Mouse (Mus musculus) heart, embryonic 12.5 days (tissue): ENCODE measurements at regions not wholly inside any gene's neighbourhood (a gene's known extent, or its start where the extent isn't known, plus 50 kb on each side); places are given as distances from the start of the nearest gene placed in this dataset.
A peak's percentile ranks its signal among the peaks of the same experiment; 100 is the strongest.
"Not testable (repeated sequence)": the region's sequence is repeated elsewhere in the genome, so short reads cannot be mapped to it uniquely, and the experiment has no call there.

ENCODE experiments used
- ATAC-seq: fragments of 200-750 bp; cut with Nextera tagmentation; 2 replicates; pipeline ENCODE4 v1.8.0; 2017; ENCODE audit warnings: moderate TSS enrichment, moderate library complexity; ENCODE audit not compliant: insufficient number of reproducible peaks, low FRiP score
- H3K27ac ChIP-seq: fragments of 300-500 bp; sonication (generic); 2 replicates; pipeline ENCODE4 v1.5.1; 2016; ENCODE audit warnings: mild to moderate bottlenecking, moderate library complexity; ENCODE audit not compliant: poor library complexity, severe bottlenecking
- H3K27me3 ChIP-seq: fragments of 300-500 bp; sonication (generic); replicated peaks from 2 replicates; pipeline ENCODE4 v1.6.1; 2016; ENCODE audit warnings: mild to moderate bottlenecking, moderate library complexity
- H3K36me3 ChIP-seq: fragments of 300-500 bp; sonication (generic); 2 replicates; pipeline ENCODE4 v1.6.1; 2016; ENCODE audit warnings: mild to moderate bottlenecking, moderate library complexity
- H3K4me1 ChIP-seq: fragments of 300-500 bp; sonication (generic); replicated peaks from 2 replicates; pipeline ENCODE4 v1.6.1; 2016; ENCODE audit warnings: mild to moderate bottlenecking
- H3K4me2 ChIP-seq: fragments of 300-500 bp; sonication (generic); 2 replicates; pipeline ENCODE4 v1.6.1; 2016; ENCODE audit warnings: mild to moderate bottlenecking, moderate library complexity
- H3K4me3 ChIP-seq: fragments of 300-500 bp; sonication (generic); 2 replicates; pipeline ENCODE4 v1.5.1; 2016; ENCODE audit warnings: mild to moderate bottlenecking
- H3K9ac ChIP-seq: fragments of 300-500 bp; sonication (generic); 2 replicates; pipeline ENCODE4 v1.6.1; 2016; ENCODE audit warnings: mild to moderate bottlenecking, moderate library complexity
- H3K9me3 ChIP-seq: fragments of 300-500 bp; sonication (generic); replicated peaks from 2 replicates; pipeline ENCODE4 v1.6.1; 2016; ENCODE audit warnings: mild to moderate bottlenecking, moderate library complexity
- WGBS: fragments of 180-500 bp; shearing (Covaris S2); methylation state at CpG from one replicate; pipeline ENCODE4 v1.1.7; 2016; 5-methylcytosine and 5-hydroxymethylcytosine counted together

DNA sequence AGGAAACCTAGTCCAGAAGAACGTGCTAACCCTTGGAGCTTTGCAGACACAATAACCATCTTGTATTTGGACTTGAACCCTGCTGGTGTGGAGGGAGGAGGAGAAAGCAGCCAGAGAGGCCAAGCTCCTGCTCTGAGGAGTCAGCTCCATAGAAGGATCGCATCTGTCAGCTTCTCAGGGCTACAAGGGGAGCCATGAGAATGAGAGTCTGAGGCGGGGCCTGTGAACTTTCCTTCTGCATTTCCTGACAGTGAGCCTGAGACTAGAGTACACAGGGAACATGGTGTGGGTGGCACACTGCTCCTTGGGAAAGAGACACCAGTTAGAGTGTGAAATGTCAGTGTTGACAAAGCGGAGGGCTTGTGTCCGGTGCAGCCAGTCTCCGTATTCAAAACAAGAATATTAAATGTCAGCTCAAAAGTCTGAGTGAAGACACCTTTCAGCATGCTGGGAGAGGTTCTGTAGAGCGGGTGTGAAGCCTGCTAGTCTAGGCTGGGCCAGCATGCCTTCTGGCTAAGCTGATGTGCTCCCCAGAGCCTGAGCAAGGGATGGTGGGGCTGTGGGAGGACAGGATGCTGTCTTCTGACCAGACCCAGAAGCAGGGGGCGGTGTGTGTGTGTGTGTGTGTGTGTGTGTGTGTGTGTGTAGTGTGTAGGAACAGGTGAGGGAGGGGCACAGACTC lies 198.5 kb downstream of the Adgrd1 start:
- H3K27me3 ChIP-seq, H3K27ac ChIP-seq, H3K9ac ChIP-seq, H3K9me3 ChIP-seq, H3K4me3 ChIP-seq, H3K4me2 ChIP-seq, H3K36me3 ChIP-seq, H3K4me1 ChIP-seq: not testable (repeated sequence)
- peak; percentile 6; the same call in 1 of the 2 replicates for ATAC-seq
- WGBS, result 51% methylated on average over 8 of the region's 8 CpGs

DNA sequence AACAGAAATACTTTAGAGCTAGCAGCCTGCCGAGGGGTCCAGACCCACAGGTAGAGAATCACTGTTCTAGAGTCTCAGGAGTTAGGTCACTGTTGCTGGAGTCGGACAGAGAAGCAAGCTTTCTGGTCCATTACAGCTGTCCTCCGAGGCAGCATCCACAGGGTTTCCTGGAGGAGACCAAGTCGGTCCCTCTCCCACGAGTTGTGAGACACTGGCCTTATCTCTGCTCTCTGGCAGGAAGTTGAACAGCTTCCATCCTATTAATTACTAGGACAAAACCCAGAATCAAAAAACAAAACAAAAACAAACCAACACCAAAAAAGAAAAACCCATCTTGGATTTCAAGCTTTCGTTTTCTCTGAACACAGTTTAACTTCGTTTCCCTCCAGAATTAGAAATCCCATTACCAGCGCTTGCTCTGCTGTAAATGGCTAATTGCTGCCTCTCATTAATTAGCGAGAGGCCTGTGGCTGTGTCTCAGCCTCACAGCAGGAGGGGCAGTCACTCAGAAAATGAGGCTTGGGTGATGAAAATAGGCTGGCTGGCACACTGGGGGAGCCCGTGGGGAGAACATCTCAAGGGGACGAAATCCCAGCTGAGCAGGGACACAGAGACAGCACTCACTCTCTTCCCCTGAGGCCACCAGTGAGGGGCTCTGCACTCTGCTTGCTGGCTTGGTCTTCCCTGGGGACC lies 201.3 kb downstream of the Adgrd1 start:
- no peak overlapping the region for H3K4me3 ChIP-seq
- H3K4me2 ChIP-seq, result no peak overlapping the region
- peaks cover 5% of the 10 kb centered on the region; the same call in 1 of the 2 replicates for H3K4me1 ChIP-seq
- ATAC-seq, result no peak
- H3K9ac ChIP-seq, result no peak overlapping the region
- peaks cover 4% of the 10 kb centered on the region; the same call in 1 of the 2 replicates for H3K27me3 ChIP-seq
- H3K9me3 ChIP-seq, result no peaks in the 10 kb centered on the region
- no peaks in the 10 kb centered on the region for H3K36me3 ChIP-seq
- no peak overlapping the region for H3K27ac ChIP-seq
- 31% methylated on average over 11 of the region's 11 CpGs for WGBS

DNA sequence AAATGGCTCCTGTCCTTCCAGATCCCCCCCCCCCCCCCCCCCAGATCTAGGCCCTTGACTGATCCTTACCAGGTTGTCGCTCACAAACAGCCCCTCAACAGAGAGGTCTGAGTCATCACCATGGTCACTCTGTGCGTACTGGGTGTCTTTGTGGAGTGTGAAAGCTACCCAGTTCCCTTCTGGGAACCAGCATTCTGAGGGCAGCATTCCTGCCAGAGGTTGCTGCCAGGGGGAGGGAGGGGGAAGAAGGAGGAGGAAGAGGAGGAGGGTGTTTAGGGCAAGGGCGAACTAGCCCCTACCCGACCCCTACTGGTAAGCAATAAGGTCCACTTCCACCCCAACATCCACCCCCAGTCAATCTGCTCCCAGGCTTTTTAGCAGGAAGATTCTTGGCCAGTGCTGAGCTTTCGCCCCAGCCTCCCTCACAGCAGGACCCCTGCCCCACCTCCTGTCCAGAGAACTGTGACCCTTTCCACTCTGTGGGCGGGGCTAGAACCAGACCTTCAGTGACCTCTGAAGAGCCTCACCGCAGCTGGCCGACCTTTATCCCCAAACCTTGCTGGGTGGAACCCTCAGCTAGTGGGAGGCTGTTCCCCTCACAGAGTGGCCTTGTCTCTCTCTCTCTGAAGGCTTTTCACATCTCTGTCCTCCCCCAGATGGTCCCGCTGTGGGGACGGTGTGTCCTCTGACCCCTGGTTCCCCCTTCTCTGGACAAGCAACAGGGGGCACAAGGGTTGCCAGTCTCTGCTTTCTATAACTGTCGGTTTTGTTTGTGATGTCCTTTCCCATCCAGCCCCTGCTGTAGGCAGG lies 202.2 kb upstream of the Sfswap start:
- H3K27ac ChIP-seq, result no peak overlapping the region
- peak; percentile 42; the same call in 1 of the 2 replicates for ATAC-seq

DNA sequence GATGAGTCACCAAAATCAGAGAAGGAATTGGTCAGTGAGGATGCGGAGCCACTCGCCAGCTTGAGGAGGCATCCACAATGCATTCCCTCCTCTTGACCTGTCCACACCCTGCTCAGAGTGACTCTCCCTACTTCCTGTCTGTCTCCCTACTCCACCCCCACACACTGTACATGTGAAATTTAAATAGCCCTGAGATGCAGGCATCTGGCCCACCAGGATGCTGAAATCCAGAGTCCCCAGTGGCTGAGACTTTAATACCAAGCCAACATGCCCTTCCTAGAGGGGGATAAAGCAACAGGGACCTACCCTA lies 201.6 kb upstream of the Sfswap start:
- H3K9me3 ChIP-seq, result no peaks in the 10 kb centered on the region
- H3K36me3 ChIP-seq, result no peaks in the 10 kb centered on the region
- H3K27me3 ChIP-seq, result peaks cover 4% of the 10 kb centered on the region; the same call in 1 of the 2 replicates
- no peak overlapping the region for H3K4me2 ChIP-seq
- H3K27ac ChIP-seq, result no peak overlapping the region
- no peak overlapping the region for H3K4me3 ChIP-seq
- 21% methylated on average over 2 of the region's 2 CpGs for WGBS
- H3K9ac ChIP-seq, result no peak overlapping the region
- H3K4me1 ChIP-seq, result peaks cover 5% of the 10 kb centered on the region; the same call in 1 of the 2 replicates
- no peak for ATAC-seq

More for the DNA sequence above, 202.2 kb upstream of the Sfswap start:
- Histone ChIP-seq H3K4me1 (peaks cover 5% of the 10 kb centered on the region; the same call in 1 of the 2 replicates), H3K9me3 (no peaks in the 10 kb centered on the region), H3K9ac (no peak overlapping the region), H3K27me3 (peaks cover 4% of the 10 kb centered on the region; the same call in 1 of the 2 replicates), H3K4me2 (no peak overlapping the region), H3K4me3 (no peak overlapping the region), H3K36me3 (no peaks in the 10 kb centered on the region)
- WGBS, result 12% methylated on average over 11 of the region's 11 CpGs

DNA sequence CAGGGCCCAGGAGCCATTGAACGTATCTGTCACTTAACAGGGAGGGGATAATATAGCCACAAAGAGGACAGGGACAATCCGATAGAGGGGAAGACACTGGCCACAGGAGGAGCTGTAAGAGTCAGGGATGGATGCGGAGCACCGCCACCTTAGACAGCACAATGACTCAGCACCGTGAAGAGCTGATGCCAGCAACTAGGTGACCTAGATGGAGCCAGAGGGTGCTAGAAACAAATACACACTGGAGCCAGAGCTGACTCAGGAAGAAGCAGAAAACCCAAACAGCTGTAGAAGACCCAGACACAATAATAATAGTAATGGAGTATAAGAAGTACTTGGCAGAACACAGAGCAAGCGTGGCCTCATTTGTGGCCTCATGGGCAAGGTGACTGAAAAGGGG lies 200.6 kb upstream of the Sfswap start:
- no peaks in the 10 kb centered on the region for H3K36me3 ChIP-seq
- H3K4me2 ChIP-seq, result no peak overlapping the region
- no peak overlapping the region for H3K4me3 ChIP-seq
- H3K27ac ChIP-seq, result no peak overlapping the region
- WGBS, result 88% methylated on average over 6 of the region's 6 CpGs
- H3K9me3 ChIP-seq, result no peaks in the 10 kb centered on the region
- H3K4me1 ChIP-seq, result peaks cover 5% of the 10 kb centered on the region; the same call in 1 of the 2 replicates
- no peak for ATAC-seq
- H3K9ac ChIP-seq, result no peak overlapping the region
- H3K27me3 ChIP-seq, result peaks cover 4% of the 10 kb centered on the region; the same call in 1 of the 2 replicates

DNA sequence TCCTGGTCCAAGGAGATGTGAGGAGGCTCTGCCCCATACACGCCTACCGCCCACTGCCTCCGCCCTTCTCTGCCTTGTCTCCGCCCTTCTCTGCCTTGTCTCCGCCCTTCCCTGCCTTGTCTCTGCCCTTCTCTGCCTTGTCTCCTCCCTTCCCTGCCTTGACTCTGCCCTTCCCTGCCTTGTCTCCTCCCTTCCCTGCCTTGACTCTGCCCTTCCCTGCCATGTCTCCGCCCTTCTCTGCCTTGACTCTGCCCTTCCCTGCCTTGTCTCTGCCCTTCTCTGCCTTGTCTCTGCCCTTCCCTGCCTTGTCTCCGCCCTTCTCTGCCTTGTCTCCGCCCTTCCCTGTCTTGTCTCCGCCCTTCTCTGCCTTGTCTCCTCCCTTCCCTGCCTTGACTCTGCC lies 185.4 kb upstream of the Sfswap start:
- ATAC-seq, result no peak
- H3K9me3 ChIP-seq, result 0 out of 2 replicates have a peak, but pooled peaks cover 4% of the 10 kb centered on the region
- peaks cover 10% of the 10 kb centered on the region for H3K27me3 ChIP-seq
- H3K36me3 ChIP-seq, result no peaks in the 10 kb centered on the region
- 41% methylated on average over 9 of the region's 9 CpGs for WGBS
- H3K9ac ChIP-seq, result no peak overlapping the region
- no peaks in the 10 kb centered on the region for H3K4me1 ChIP-seq
- no peak overlapping the region for H3K4me3 ChIP-seq
- H3K4me2 ChIP-seq, result no peak overlapping the region
- no peak overlapping the region for H3K27ac ChIP-seq

DNA sequence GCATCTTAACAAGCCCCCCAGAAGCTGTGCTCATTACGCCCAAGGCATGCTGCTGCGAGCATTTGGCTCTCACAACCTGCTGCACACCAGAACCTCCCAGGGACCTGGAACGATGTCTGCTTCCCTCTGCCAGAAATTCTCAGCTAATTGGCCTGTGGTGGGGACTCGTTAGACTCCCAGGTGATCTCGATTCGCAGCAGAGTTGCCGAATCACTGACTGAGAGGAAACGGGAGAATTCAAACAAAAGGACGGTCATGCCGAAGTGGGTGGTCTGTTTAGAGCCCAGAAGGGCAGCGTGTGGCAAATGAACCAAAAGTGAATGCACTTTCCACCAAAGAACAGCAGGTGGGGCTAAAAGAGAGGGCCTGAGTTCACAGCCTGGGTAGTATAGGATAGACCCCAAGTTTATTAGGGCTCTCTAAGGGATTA lies 169.9 kb upstream of the Sfswap start:
- Histone ChIP-seq H3K4me3 (no peak overlapping the region), H3K9ac (no peak overlapping the region), H3K36me3 (no peaks in the 10 kb centered on the region), H3K9me3 (peaks cover 6% of the 10 kb centered on the region; the same call in 1 of the 2 replicates), H3K27me3 (0 out of 2 replicates have a peak, but pooled peaks cover 7% of the 10 kb centered on the region), H3K27ac (no peak overlapping the region), H3K4me2 (no peak overlapping the region), H3K4me1 (no peaks in the 10 kb centered on the region)
- WGBS, result 18% methylated on average over 11 of the region's 11 CpGs
- ATAC-seq, result no peak

DNA sequence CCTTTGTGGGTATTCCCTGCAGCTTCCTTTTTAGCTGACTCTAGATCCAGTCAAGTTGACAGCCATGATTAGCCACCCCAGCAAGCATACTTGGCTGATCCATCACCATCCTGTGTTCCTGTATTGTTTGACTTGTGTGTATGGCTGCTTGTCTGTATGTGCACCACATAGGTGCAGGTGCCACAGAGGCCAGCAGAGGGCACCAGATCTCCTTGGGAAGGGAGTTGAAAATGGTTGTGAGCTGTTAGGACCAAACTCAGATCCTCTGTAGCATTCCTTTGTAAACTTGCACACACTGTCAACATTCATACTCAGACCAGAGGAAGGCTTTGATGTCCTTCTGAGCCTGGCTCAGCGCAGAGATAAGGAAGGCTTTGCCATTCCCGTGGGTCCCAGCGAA lies 169.0 kb upstream of the Sfswap start:
- Histone ChIP-seq H3K36me3 (no peaks in the 10 kb centered on the region), H3K27me3 (0 out of 2 replicates have a peak, but pooled peaks cover 3% of the 10 kb centered on the region), H3K27ac (no peak overlapping the region), H3K4me2 (no peak overlapping the region), H3K9me3 (peaks cover 6% of the 10 kb centered on the region; the same call in 1 of the 2 replicates), H3K4me3 (no peak overlapping the region), H3K4me1 (no peaks in the 10 kb centered on the region), H3K9ac (no peak overlapping the region)
- no peak for ATAC-seq
- WGBS, result 88% methylated on average over 3 of the region's 3 CpGs

DNA sequence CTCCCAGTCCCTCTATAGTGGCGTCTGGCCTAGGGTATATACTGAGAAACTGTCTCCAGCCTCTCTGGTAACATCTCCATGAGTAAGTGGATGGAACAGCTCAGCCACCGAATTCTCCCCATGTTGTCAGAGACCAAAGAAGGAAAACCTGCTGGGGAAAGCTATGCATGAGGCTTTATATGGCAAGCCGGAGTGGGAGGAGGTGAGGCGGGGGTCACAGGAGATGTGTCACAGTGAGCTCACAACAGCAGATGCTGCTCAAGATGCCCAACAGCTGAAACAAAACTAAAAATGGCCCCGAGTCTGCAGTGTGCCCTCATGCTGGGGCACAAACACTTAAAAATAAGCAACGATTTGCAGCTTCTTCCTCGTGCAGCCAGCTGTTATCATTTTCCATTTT lies 162.5 kb upstream of the Sfswap start:
- WGBS, result 55% methylated on average over 7 of the region's 7 CpGs
- no peak for ATAC-seq
- H3K9me3 ChIP-seq, result no peaks in the 10 kb centered on the region
- no peak overlapping the region for H3K4me2 ChIP-seq
- no peaks in the 10 kb centered on the region for H3K27me3 ChIP-seq
- no peak overlapping the region for H3K27ac ChIP-seq
- no peak overlapping the region for H3K9ac ChIP-seq
- H3K36me3 ChIP-seq, result no peaks in the 10 kb centered on the region
- no peak overlapping the region for H3K4me3 ChIP-seq
- no peaks in the 10 kb centered on the region for H3K4me1 ChIP-seq

DNA sequence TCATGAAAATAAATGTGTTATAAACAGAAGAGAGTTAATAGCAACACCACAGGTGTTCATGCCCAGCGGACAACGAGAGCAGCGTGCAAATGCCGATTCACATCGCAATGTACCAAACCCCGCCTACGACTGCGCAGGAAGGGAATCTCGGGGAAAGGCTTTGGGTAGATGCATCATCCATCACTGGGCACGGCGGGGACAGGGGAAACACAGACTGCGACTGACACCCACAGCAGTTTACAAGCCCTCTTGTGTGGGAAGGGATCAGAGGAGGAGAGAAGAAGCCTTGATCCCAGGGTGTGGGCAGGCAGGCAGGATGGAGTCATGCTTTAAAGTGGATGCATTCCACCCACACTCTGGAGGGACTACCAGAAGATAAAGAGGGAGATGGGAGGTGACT lies 157.0 kb upstream of the Sfswap start:
- Histone ChIP-seq H3K27ac (no peak overlapping the region), H3K4me3 (no peak overlapping the region), H3K4me1 (no peaks in the 10 kb centered on the region), H3K9me3 (no peaks in the 10 kb centered on the region), H3K9ac (no peak overlapping the region), H3K27me3 (peaks cover 3% of the 10 kb centered on the region; the same call in 1 of the 2 replicates), H3K36me3 (no peaks in the 10 kb centered on the region), H3K4me2 (no peak overlapping the region)
- ATAC-seq, result no peak
- 80% methylated on average over 12 of the region's 12 CpGs for WGBS

DNA sequence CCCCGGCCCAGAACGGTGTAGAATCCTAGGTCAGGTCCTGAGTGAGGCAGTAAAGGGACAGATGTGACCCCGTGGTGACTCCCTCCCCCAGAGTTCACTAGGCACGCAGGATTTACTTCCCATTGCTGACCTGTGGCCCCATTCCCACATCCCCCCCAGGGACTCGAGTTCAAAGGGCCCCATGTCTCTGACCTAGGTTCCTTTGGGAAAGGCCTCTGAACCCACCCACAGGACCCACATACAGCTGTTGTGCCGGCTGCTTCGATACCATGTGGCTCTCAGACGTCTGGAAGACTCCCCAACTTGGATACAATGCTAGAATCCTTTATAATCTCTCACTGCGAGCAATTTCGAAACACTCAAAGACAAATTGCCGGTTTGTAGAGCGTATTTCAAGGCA lies 151.0 kb upstream of the Sfswap start:
- WGBS, result 64% methylated on average over 12 of the region's 12 CpGs
- H3K27ac ChIP-seq, result no peak overlapping the region
- H3K4me2 ChIP-seq, result no peak overlapping the region

More for the DNA sequence above, 151.0 kb upstream of the Sfswap start:
- Histone ChIP-seq H3K9me3 (0 out of 2 replicates have a peak, but pooled peaks cover 2% of the 10 kb centered on the region), H3K36me3 (no peaks in the 10 kb centered on the region), H3K4me3 (no peak overlapping the region), H3K4me1 (no peaks in the 10 kb centered on the region), H3K9ac (no peak overlapping the region), H3K27me3 (no peaks in the 10 kb centered on the region)
- no peak for ATAC-seq
